Mouse (Mus musculus): Measurements from ENCODE around the gene Irf6. TPM values are rescaled to one million over a fixed set of nuclear protein-coding genes. Genes with fewer than 3 reads are reported as not detected.

Gene Irf6
- total RNA-seq, 2 experiments from 2014 or later = 0.68 to 1.1 TPM

- no peak for DNase-seq (ENCODE audit: extremely low spot score in 1 of 2, low spot score in 2 of 2)
- intact Hi-C loops (cut with DNase I) = no loop called here
- Histone ChIP-seq H3K27ac (no peak overlapping the region), H3K4me3 (no peak overlapping the region)
- TF ChIP-seq CTCF (IDR thresholded peaks at IDR 0.05) = no peak
These were observed 6.3 kb downstream of the Irf6 start for GRCm38 (mm10) chr1:193159163-193159562.

DNA sequence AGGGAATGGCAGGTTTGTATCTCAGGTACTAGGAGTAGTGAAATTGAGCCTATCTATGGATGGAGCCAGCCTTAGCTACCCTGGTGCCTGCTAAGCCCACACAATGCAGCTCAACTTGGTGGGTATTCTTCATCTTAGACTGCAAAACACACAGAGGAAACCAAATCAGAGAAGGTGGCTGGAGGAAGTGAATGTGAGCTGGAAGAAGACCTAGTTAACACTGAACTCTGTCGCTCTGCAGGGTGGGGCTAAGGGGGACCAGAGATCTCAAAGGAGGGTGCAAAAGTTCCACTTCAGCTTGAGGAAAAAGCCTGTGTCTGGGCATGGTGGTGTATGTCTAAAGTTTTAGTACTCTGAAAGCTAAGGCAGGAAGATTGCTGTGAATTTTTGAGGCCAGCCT lies 6.7 kb downstream of the Irf6 start:
- intact Hi-C loops (cut with DNase I) = no loop called here
- Histone ChIP-seq H3K4me3 (no peak overlapping the region), H3K27ac (no peak overlapping the region)
- no peak for DNase-seq (ENCODE audit: extremely low spot score in 1 of 2, low spot score in 2 of 2)
- no peak for TF ChIP-seq CTCF (IDR thresholded peaks at IDR 0.05)

DNA sequence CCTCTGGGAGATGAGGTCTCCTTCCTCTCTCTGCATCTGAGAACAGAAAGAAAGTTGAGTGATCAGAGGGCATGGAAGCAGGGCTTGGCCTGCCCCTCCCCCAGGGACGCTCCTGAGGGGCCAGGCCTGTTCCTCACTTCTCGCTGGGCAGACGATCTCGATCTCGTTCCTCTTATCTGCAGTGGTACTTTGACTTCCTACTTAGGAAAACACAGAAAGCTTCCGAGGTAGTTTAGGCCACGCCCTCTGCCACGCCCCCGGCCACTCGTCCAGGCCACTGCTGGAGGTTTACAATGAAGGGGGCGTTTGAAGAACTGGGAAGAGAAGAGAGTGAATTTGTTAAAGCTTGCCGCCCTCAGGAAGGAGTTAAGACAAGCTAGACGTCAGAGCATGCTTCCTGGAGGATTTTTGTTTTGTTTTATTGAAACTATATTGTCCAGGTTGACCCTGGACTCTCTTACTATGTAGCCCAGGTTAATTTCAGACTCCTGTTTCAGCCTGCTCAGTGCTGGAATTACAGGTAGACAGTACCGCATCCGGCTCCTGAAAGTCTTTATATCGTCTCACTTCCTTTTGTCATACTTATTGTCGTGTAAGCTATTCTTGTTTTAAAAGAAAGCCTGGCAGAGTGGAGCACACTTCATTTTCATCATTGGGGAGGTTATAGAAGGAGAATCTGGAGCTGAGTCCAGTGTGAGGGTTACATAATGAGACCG lies 7.6 kb downstream of the Irf6 start:
- intact Hi-C loops (cut with DNase I) = no loop called here
- Histone ChIP-seq H3K4me3 (no peak overlapping the region), H3K27ac (no peak overlapping the region)
- no peak for DNase-seq (ENCODE audit: extremely low spot score in 1 of 2, low spot score in 2 of 2)
- no peak for TF ChIP-seq CTCF (IDR thresholded peaks at IDR 0.05)

DNA sequence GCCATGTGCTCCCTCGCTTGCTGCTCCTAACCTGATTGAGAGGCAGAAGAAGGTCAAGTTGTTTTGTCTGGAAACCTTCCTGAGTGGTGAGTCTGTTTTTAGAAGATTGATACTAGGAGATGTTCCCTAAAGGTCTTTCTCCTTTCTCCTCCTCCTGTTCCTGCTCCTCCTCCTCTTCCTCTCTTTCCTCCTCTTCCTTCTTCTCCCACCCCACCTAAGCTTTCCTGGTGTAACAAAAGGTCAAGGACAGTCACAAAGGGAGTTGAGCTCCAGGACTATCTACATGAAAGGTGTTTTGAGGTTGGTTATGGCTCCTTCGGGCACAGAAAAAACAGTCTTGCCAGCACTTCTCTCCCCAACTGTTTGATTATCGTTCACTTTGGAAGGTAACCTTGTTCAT lies 14.8 kb downstream of the Irf6 start, which contains the start of gene A130010J15Rik:
Gene A130010J15Rik, plus strand, starts transcription at position 301 of the 400 bp plus-strand sequence.
- intact Hi-C loops (cut with DNase I) = no loop called here
- TF ChIP-seq CTCF (IDR thresholded peaks at IDR 0.05) = no peak
- Histone ChIP-seq H3K4me3 (no peak within 1 kb of the TSS), H3K27ac (no peak within 1 kb of the TSS)
- DNase-seq (ENCODE audit: extremely low spot score in 1 of 2, low spot score in 2 of 2) = no peak

- TF ChIP-seq CTCF (IDR thresholded peaks at IDR 0.05) = no peak
- H3K27ac ChIP-seq = no peak overlapping the region
- intact Hi-C loops (cut with DNase I) = no loop called here
- no peak for DNase-seq (ENCODE audit: extremely low spot score in 1 of 2, low spot score in 2 of 2)
- H3K4me3 ChIP-seq = no peak overlapping the region
These were observed 16.3 kb downstream of the Irf6 start for GRCm38 (mm10) chr1:193169228-193169627.

DNA sequence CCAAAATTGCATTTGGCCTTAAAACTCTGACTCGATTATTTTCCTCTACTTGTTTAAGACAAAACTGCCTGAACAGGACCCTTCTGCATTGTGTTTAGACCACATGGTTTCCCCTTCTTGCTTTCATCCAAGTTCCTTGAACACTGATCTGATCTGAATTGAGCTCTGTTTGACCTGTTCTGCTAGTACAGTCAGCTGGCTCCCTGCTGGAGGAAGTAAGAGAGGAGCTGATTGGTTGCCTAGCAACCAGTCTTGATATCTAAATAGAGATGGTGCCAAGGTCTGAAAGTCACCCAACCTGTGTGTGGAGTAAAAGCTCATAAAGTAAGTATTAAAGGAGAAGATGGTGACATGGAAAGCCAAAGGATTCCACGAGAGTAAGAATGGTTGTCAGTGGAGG lies 16.9 kb downstream of the Irf6 start:
- intact Hi-C loops (cut with DNase I) = no loop called here
- no peak for TF ChIP-seq CTCF (IDR thresholded peaks at IDR 0.05)
- DNase-seq (ENCODE audit: extremely low spot score in 1 of 2, low spot score in 2 of 2) = no peak
- H3K4me3 ChIP-seq = no peak overlapping the region
- H3K27ac ChIP-seq = no peak overlapping the region

- H3K27ac ChIP-seq = peak overlapping the region; percentile 92
- H3K4me3 ChIP-seq = peak overlapping the region; percentile 90
- DNase-seq (ENCODE audit: extremely low spot score in 1 of 2, low spot score in 2 of 2) = peak; percentile 92 to 94
- intact Hi-C loops (cut with DNase I) = loop anchor here (1.0 kb wide), 1 partner anchor 43 kb away; the partner anchor contains the start of gene Diexf
- TF ChIP-seq CTCF (IDR thresholded peaks at IDR 0.05) = no peak; the same call in 1 of the 2 replicates
These were observed 20.3 kb downstream of the Irf6 start for GRCm38 (mm10) chr1:193172991-193173809.

DNA sequence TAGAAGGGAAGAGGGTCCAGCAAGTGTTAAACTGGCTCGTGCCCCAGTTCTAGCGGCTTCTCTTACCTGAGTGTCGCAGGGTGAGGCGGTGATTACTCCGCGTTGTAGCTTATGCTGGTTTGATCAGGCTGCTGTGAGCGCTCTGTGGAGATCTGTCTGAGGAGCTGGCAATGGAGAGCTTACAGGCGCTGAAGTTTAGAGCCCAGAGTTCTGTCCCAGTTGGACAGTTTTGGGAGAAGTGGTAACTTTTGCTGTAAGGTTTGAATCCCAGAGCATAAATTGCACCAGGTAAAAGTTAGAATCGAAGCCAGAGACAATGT lies 20.9 kb downstream of the Irf6 start:
- no peak for TF ChIP-seq CTCF (IDR thresholded peaks at IDR 0.05)
- Histone ChIP-seq H3K4me3 (peak overlapping the region; percentile 90), H3K27ac (peak overlapping the region; percentile 92)
- intact Hi-C loops (cut with DNase I) = loop anchor here (1.0 kb wide), 1 partner anchor 43 kb away; the partner anchor contains the start of gene Diexf
- DNase-seq (ENCODE audit: extremely low spot score in 1 of 2, low spot score in 2 of 2) = no peak

- H3K27ac ChIP-seq = peak overlapping the region; percentile 92
- H3K4me3 ChIP-seq = no peak overlapping the region
- intact Hi-C loops (cut with DNase I) = no loop called here
- no peak for TF ChIP-seq CTCF (IDR thresholded peaks at IDR 0.05)
- DNase-seq (ENCODE audit: extremely low spot score in 1 of 2, low spot score in 2 of 2) = no peak
These were observed 21.3 kb downstream of the Irf6 start for GRCm38 (mm10) chr1:193174143-193174733.

GRCm38 (mm10) chr1:193181104-193181503 lies 28.2 kb downstream of the Irf6 start:
- no peak overlapping the region for H3K4me3 ChIP-seq
- no peak overlapping the region for H3K27ac ChIP-seq
- no peak for DNase-seq (ENCODE audit: extremely low spot score in 1 of 2, low spot score in 2 of 2)
- intact Hi-C loops (cut with DNase I) = no loop called here
- no peak for TF ChIP-seq CTCF (IDR thresholded peaks at IDR 0.05)

- no peak for DNase-seq (ENCODE audit: extremely low spot score in 1 of 2, low spot score in 2 of 2)
- Histone ChIP-seq H3K4me3 (no peak overlapping the region), H3K27ac (no peak overlapping the region)
- intact Hi-C loops (cut with DNase I) = no loop called here
- no peak for TF ChIP-seq CTCF (IDR thresholded peaks at IDR 0.05)
These were observed 35.3 kb downstream of the Irf6 start for GRCm38 (mm10) chr1:193188257-193188656.

GRCm38 (mm10) chr1:193189151-193189621 lies 36.3 kb downstream of the Irf6 start:
- H3K27ac ChIP-seq = peak overlapping the region; percentile 69
- DNase-seq (ENCODE audit: extremely low spot score in 1 of 2, low spot score in 2 of 2) = peak in 1 of 2 experiments; percentile 16
- H3K4me3 ChIP-seq = no peak overlapping the region
- intact Hi-C loops (cut with DNase I) = no loop called here
- TF ChIP-seq CTCF (IDR thresholded peaks at IDR 0.05) = no peak

All from left cerebral cortex, adult 2 months (tissue).